Mouse (Mus musculus): ENCODE data around the gene Cyp4x1. TPM values are rescaled to one million over a fixed set of nuclear protein-coding genes. Genes with fewer than 3 reads are reported as not detected.
"Not testable (repeated sequence)": the region's sequence is repeated elsewhere in the genome, so short reads cannot be mapped to it uniquely, and the experiment has no call there.

The Cyp4x1 gene
- not detected for total RNA-seq (2018; cell fraction: chromatin; rRNA removed)
- total RNA-seq (2018; cell fraction: cytosol; rRNA removed) = not detected
- not detected for total RNA-seq (2018; cell fraction: nucleus; rRNA removed)
- not detected in 3 replicates for polyA plus RNA-seq (2018)

DNA sequence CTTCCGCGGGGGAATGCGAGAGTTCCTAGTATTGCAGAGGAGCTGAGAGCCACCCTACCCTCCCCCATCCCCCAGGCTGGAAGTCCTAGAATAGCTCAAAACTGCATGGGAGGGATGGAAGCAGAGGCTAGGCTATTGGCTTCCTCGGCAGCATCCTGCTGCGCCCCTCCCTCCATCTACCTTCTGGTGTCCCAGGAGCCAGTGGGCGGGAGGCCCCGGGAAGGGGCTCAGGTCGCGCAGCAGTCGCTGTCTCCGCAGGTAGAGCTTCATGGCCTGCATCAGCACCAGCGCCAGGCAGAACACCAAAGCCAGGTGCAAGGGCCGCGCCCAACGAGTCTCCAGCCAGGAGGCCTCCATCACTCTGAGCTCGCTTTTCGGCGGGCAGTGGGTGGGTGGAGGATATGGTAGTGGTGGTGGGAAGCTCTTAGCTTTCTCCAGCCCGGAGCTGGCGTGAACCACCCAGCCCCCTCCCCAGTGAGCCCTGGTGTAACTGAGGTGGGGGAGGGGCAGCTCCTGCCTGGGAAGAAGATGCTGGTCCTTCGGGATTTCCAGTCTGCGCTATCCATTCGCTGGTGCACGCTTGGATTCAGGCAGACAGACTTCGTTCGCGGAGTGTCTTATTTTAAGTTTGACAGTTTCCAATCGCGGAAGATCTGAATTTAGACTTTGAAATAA is at the start of gene Cyp4x1:
Cyp4x1 (minus strand) TSS at position 661 of the 675 bp plus-strand sequence.
- 12% methylated on average over 29 of the region's 29 CpGs for WGBS (ENCODE audit: missing documents)
- no peak within 1 kb of the TSS for H3K27ac ChIP-seq

DNA sequence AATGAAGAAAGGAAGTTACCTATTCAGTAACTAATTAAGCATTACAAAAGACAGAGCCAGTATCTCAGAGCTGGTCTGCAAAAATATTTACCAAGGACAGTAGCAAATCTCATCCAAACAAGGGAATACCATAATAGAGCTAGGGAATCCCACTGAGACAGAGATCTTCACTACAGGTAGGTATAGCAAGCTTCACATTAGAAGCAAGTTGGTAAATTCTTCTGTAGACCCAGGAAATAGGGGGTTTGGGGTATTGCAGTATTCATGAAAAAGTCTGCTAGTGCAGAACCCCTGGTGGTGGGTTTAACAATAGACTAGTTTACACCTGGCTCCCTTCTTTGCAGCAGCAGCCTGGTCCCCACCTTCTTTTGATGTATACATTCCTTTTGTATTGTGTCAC is 42.1 kb upstream of the Cyp4x1 start:
- H3K27ac ChIP-seq; H3K4me3 ChIP-seq (ENCODE audit: inconsistent target); H3K79me2 ChIP-seq (ENCODE audit: inconsistent target); H3K36me3 ChIP-seq (ENCODE audit: inconsistent target): not testable (repeated sequence)

More for the DNA sequence above, at the start of gene Cyp4x1:
- no peak within 1 kb of the TSS for H3K4me3 ChIP-seq (ENCODE audit: inconsistent target)
- H3K36me3 ChIP-seq (ENCODE audit: inconsistent target) = no peaks in the 10 kb centered on the region
- no peaks in the 10 kb centered on the region for H3K79me2 ChIP-seq (ENCODE audit: inconsistent target)

DNA sequence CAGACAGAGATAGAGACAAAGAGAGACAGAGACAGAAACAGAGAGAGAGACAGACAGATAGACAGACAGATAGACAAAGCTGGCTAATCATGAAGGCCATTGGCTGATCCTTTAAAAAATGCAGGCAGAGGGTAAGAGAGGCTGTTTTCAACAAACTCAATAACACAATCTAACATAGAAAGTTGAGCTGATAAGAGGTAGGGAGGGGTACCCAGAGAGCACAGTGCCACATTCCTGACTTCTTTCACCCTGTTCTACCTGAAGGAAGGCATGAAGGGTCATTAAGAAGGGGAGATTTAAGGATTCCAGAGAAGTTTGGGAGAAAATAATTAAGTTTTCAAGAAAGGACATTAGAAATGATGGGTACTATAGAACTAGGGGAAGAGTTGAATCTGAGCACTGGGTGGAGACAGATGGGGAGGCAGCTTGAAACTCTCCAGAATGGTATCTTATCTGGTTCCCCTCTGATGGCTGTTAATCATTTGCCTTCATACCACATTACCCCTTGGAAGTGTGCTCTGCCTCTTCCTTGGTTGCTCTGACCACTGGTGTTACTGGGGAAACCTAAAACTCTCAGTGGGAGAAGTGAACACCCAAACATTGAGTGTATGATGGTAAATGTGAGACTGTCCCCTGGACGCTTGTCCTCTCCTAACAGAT is 40.7 kb upstream of the Cyp4x1 start:
- Histone ChIP-seq H3K4me3 (ENCODE audit: inconsistent target) (no peak overlapping the region), H3K36me3 (ENCODE audit: inconsistent target) (no peaks in the 10 kb centered on the region), H3K79me2 (ENCODE audit: inconsistent target) (no peaks in the 10 kb centered on the region), H3K27ac (no peak overlapping the region)
- no CpG with 5 or more reads among the region's 1 CpGs for WGBS (ENCODE audit: missing documents)

DNA sequence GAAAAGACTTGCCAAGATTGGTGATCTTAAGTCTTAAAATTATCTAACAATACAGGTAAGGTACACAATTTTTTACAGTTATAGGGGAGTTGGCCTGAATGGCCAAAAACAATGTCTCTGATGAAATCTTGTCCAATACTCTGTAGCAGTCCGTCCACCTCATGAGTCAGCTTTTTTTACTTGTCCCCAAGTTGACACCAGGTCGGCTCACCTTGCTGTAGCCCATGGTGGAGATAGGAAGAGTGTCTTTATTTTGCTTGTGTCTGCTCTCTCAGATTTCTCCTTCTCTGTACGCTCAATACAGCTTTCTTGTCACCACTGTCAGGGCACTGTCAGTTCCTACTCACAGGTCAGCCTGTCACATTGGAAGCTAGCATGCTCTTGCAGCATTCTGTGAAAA is 24.9 kb upstream of the Cyp4x1 start:
- not testable (repeated sequence) for H3K79me2 ChIP-seq (ENCODE audit: inconsistent target); H3K36me3 ChIP-seq (ENCODE audit: inconsistent target); H3K27ac ChIP-seq; H3K4me3 ChIP-seq (ENCODE audit: inconsistent target)
- WGBS (ENCODE audit: missing documents) = 83% methylated on average over 3 of the region's 3 CpGs

DNA sequence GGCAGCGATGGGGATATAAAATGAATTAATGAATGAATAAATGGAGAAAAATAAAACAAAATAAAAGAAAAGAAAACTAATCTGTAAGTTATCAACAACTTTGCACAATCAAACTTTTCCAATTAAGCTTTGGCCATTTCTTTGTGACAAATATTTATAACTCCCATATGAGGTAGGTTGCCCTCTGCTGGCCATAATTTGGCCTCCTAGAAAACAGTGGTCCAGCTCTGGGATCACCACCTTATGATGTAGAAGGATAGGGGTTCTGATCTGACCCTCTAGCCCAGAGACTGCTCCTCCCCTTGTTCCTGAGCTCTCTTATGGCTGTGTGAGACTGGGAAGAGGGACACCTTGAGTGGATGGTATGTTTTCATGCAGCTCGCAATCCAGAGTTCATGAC is 20.6 kb upstream of the Cyp4x1 start:
- Histone ChIP-seq H3K27ac (no peak overlapping the region), H3K79me2 (ENCODE audit: inconsistent target) (no peaks in the 10 kb centered on the region), H3K36me3 (ENCODE audit: inconsistent target) (no peaks in the 10 kb centered on the region), H3K4me3 (ENCODE audit: inconsistent target) (no peak overlapping the region)
- 77% methylated on average over 1 of the region's 2 CpGs for WGBS (ENCODE audit: missing documents)

DNA sequence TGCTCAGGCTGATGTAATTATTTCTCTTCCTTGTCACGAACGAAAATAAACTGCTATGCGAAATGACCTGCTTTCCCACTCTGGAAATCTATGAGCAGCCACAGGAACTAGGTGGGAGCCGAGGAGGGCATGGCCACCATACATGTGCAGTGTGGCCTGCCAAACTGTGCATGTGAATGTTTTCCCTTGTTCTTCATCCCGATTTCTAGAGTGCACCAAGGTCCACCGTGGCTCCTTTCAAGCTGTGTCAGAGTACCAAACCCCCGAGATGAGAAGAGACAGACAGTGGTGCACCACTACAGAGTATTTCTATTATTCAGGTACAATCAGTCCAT is 182 bp upstream of the Cyp4x1 start:
- Histone ChIP-seq H3K36me3 (ENCODE audit: inconsistent target) (no peaks in the 10 kb centered on the region), H3K79me2 (ENCODE audit: inconsistent target) (no peaks in the 10 kb centered on the region), H3K4me3 (ENCODE audit: inconsistent target) (no peak overlapping the region), H3K27ac (no peak overlapping the region)
- WGBS (ENCODE audit: missing documents) = 53% methylated on average over 7 of the region's 7 CpGs

DNA sequence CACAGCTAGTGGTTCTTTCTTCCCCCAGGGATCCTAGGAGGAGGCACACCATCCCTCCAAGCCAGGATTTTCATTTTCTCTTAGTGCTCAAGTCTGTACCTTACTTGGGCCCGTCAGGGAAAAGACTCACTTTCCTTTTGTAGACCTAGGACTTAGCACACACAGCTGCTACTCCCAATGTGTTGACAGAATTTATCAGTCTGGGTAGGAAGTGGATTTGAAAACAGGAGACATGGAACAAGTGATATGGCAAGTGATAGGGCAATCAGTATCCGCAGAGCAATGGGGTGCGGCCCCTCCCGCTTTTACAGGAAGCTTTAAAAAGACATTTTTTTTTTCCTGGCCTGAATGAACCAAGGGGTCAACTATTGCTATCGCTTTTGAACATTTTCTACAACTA is 996 bp downstream of the Cyp4x1 start:
- no peak overlapping the region for H3K27ac ChIP-seq
- no peaks in the 10 kb centered on the region for H3K36me3 ChIP-seq (ENCODE audit: inconsistent target)
- 7% methylated on average over 5 of the region's 5 CpGs for WGBS (ENCODE audit: missing documents)
- H3K4me3 ChIP-seq (ENCODE audit: inconsistent target) = no peak overlapping the region
- H3K79me2 ChIP-seq (ENCODE audit: inconsistent target) = no peaks in the 10 kb centered on the region

DNA sequence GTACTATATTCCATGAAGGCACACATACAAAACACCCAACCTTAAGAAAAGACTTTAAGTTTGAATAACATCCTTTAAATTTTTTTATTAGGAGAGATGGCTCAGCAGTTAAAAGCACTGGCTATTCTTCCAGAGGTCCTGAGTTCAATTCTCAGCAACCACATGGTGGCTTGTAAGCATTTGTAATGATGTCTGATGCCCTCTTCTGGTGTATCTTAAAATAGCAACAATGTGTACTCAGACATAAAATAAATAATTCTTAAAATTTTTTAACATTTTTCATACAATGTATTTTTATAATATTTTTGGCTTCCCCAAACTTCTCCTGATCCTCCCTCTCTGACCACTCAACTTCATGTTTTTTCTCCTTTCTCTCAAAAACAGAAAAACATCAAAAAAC is 9.4 kb downstream of the Cyp4x1 start:
- Histone ChIP-seq H3K36me3 (ENCODE audit: inconsistent target) (no peaks in the 10 kb centered on the region), H3K27ac (no peak overlapping the region), H3K79me2 (ENCODE audit: inconsistent target) (no peaks in the 10 kb centered on the region), H3K4me3 (ENCODE audit: inconsistent target) (no peak overlapping the region)

DNA sequence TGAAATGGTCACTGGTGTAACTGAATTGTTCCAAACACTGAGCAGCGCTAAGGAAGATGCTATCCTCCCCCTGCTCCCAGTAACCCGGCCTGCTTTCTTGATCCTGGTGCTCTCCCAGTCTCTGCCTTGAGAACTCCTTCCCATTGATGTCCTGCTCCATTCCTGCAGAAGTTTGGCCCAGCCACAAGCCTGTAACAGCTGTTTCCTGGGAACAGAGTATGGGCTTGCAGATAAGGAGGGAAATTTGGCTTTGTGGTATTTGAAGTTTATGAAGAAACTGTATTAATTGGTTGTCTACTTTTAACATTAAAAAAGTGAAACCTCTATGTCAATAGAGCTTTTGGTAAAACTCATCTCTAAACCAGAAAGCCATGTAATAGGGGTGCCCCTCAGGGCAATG is 10.6 kb downstream of the Cyp4x1 start:
- 51% methylated on average over 2 of the region's 2 CpGs for WGBS (ENCODE audit: missing documents)
- Histone ChIP-seq H3K79me2 (ENCODE audit: inconsistent target) (no peaks in the 10 kb centered on the region), H3K27ac (no peak overlapping the region), H3K4me3 (ENCODE audit: inconsistent target) (no peak overlapping the region), H3K36me3 (ENCODE audit: inconsistent target) (no peaks in the 10 kb centered on the region)

DNA sequence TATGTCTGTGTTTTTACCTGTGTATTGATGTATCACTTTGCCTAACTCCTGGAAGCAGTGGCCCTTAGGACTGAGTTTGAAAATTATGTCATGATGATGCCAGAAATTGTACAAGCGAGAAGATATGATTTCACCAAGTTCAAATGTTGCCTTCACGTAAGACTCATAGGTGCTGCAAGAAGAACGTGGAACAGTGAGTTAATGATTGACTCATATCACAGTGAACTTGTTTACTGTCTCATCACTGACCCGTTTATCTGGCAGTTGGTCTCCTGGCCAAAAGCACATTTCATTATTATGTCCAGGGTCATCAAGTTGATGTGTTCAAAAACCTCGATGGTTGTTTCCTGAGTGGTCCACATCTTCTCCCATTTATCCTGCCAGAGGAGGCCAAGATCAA is 12.5 kb downstream of the Cyp4x1 start:
- H3K4me3 ChIP-seq (ENCODE audit: inconsistent target) = no peak overlapping the region
- no peaks in the 10 kb centered on the region for H3K36me3 ChIP-seq (ENCODE audit: inconsistent target)
- H3K27ac ChIP-seq = no peak overlapping the region
- WGBS (ENCODE audit: missing documents) = 76% methylated on average over 5 of the region's 5 CpGs
- H3K79me2 ChIP-seq (ENCODE audit: inconsistent target) = no peaks in the 10 kb centered on the region

DNA sequence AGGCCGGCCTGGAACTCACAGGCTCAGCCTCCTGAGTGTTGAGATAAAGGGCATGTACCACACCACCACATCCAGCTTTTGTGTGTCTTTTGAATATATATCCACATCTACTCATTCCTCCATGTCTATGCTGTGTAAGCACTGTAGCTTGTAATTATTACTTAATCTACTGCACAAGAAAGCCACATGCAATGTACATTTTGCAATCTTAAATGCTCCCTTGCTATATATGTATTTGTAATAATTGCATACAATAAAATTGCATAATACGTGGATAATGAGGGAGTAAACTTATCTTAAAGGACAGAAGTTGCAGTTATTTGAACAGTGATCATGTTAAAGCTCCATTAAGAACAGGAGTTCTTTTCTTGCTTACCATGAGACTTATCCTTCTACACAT is 12.9 kb downstream of the Cyp4x1 start:
- no peaks in the 10 kb centered on the region for H3K79me2 ChIP-seq (ENCODE audit: inconsistent target)
- H3K36me3 ChIP-seq (ENCODE audit: inconsistent target) = no peaks in the 10 kb centered on the region
- H3K4me3 ChIP-seq (ENCODE audit: inconsistent target) = no peak overlapping the region
- WGBS (ENCODE audit: missing documents) = 77% methylated on average over 2 of the region's 2 CpGs
- H3K27ac ChIP-seq = no peak overlapping the region

DNA sequence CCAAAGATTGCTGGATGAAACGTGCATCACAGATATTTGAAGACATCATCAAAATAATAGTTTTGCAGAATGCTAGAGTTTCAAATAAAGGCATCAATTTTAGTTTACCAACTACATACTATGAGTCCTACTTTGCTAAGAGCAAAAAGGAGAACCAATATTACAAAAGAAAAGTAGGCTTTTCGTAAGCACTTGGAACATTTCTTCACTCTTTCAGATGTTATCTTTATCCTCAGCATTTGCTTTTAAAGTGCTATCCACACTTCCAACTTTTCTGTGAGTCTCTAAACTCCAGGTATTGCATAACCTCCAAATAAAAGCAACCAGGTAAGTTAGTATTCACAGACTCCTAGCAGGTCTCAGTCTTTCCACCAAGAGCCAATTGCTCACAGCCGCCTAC is 14.4 kb downstream of the Cyp4x1 start:
- Histone ChIP-seq H3K36me3 (ENCODE audit: inconsistent target) (no peaks in the 10 kb centered on the region), H3K27ac (no peak overlapping the region), H3K4me3 (ENCODE audit: inconsistent target) (no peak overlapping the region), H3K79me2 (ENCODE audit: inconsistent target) (no peaks in the 10 kb centered on the region)
- WGBS (ENCODE audit: missing documents) = 81% methylated on average over 3 of the region's 3 CpGs

DNA sequence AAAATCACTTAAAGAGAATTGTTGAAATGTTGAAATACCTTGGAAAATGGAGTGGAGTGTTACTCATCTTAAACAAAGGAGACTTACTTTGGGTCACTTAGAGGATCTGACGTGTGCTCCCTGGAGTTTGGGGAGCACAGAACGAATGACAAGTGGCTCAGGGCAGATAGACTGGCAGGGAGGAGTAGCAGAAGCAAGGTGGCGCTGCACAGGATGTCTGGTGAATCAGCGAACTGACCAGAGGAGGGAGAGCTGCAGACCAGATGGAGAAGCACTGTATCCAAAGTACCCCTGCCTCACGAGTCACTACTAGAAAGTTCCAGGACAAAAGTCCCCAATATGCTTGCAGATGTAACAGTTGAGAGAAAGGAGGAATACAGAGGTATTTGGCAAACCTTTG is 20.8 kb downstream of the Cyp4x1 start:
- no peak overlapping the region for H3K27ac ChIP-seq
- 33% methylated on average over 5 of the region's 5 CpGs for WGBS (ENCODE audit: missing documents)
- H3K4me3 ChIP-seq (ENCODE audit: inconsistent target) = no peak overlapping the region
- H3K79me2 ChIP-seq (ENCODE audit: inconsistent target) = no peaks in the 10 kb centered on the region
- H3K36me3 ChIP-seq (ENCODE audit: inconsistent target) = no peaks in the 10 kb centered on the region

DNA sequence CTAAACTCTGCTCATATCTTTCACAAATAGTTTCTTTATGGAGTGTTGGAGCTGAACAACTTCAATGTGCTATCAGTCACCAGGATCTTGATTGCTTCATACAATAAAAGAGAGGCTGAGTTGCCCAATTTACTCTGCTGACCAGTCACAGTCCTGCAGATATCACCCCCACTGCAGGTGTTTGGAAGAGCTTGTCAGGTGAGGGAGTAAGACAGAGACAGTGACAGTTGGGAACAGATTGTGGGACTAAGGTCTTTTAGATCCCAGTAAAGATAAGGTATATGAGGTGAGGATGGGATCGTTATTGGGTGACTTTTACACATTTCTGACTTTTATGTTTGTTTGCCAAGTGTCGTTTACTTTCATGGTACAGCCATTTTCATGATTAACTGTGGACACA is 22.9 kb downstream of the Cyp4x1 start:
- 80% methylated on average over 2 of the region's 2 CpGs for WGBS (ENCODE audit: missing documents)
- Histone ChIP-seq H3K79me2 (ENCODE audit: inconsistent target) (no peaks in the 10 kb centered on the region), H3K27ac (no peak overlapping the region), H3K36me3 (ENCODE audit: inconsistent target) (no peaks in the 10 kb centered on the region), H3K4me3 (ENCODE audit: inconsistent target) (no peak overlapping the region)

DNA sequence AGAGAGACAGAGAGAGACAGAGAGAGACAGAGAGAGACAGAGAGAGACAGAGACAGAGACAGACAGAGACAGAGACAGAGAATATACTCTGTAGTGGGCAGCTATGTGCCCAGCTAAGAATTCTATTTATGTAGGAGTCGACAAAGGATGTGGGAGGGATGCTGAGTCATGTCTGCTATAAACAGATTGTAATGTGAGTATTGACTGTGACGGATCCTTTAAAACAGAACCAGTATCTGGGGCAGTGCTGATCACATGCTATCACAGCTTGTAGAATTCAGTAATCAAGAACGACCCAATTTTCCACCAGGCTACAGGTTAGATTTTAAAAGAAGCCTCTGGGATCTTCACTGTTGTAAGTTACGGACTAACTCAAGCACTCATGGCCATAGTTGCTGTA is 30.6 kb downstream of the Cyp4x1 start:
- Histone ChIP-seq H3K79me2 (ENCODE audit: inconsistent target) (no peaks in the 10 kb centered on the region), H3K4me3 (ENCODE audit: inconsistent target) (no peak overlapping the region), H3K36me3 (ENCODE audit: inconsistent target) (no peaks in the 10 kb centered on the region), H3K27ac (no peak overlapping the region)
- WGBS (ENCODE audit: missing documents) = 26% methylated on average over 4 of the region's 4 CpGs

DNA sequence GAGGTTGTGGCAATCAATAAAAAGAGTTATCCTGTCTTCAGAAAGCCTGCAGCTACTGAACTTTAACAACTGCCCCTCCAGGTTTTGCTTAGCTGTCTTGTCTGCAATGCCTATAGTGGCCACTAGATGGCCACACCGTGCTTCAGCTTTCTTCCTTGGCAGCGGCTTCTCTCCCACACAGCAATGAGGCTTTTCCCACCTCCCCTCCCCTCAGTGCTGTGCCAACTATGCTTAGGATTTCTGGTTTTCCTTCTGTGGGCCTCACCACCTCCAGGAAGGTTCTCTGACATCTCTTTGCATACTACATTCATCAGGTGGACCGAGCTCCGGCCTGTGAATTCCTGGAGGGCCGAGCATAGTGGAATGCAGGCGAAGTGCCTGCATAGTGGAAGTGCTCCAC is 32.4 kb downstream of the Cyp4x1 start:
- H3K36me3 ChIP-seq (ENCODE audit: inconsistent target) = no peaks in the 10 kb centered on the region
- WGBS (ENCODE audit: missing documents) = 73% methylated on average over 6 of the region's 6 CpGs
- H3K79me2 ChIP-seq (ENCODE audit: inconsistent target) = no peaks in the 10 kb centered on the region
- H3K4me3 ChIP-seq (ENCODE audit: inconsistent target) = no peak overlapping the region
- H3K27ac ChIP-seq = no peak overlapping the region

Data from macrophage (primary cell).